Mouse (Mus musculus) R1 (cell line): ENCODE data around the gene Srcin1.

Experiments used
- DNase-seq: peaks from one replicate; pipeline ENCODE4 v3.0.0-alpha.2; 2018; ENCODE audit warnings: low read depth, low spot score

Srcin1 gene

GRCm38 (mm10) chr11:97468639-97469287 is 107.2 kb downstream of the Srcin1 start:
- peak; percentile 88 for DNase-seq

DNA sequence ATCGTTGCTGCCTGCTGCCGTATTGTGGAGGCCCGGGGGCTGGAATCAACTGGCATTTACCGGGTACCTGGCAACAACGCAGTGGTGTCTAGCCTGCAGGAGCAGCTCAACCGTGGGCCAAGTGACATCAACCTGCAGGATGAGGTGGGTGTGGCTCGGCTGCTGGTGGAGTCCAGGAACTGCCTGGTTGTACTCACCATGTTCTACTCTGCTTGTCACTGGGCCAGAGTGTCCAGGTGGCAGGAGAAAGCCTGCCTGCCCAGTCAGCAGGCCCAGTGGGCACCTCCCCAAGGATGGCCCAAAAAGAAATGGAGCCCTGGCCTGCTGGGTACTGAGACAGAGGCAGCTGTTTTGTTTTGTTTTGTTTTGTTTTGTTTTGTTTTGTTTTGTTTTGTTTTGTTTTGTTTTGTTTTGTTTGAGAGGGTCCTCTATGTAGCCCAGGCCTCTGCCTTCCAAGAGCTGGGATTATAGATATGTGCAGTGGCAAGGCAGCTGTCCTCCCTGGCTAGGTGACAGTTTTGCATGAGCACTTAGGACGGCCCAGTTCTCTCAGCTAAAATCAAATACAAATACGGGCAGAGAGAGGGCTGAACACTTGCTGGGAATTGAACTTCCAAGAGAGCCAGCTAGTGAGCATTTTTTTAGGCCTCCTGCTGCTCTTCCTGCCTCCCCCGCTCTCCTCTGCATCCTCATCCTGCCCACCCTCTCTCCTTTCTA is 109.4 kb downstream of the Srcin1 start:
- DNase-seq = no peak

- no peak for DNase-seq
Measured at GRCm38 (mm10) chr11:97465957-97466356, 110.0 kb downstream of the Srcin1 start.

- no peak for DNase-seq
Measured at GRCm38 (mm10) chr11:97463991-97464390, 112.0 kb downstream of the Srcin1 start.

GRCm38 (mm10) chr11:97463166-97463565 is 112.8 kb downstream of the Srcin1 start:
- no peak for DNase-seq

- peak; percentile 48 for DNase-seq
Measured at GRCm38 (mm10) chr11:97462538-97462937, 113.4 kb downstream of the Srcin1 start.

DNA sequence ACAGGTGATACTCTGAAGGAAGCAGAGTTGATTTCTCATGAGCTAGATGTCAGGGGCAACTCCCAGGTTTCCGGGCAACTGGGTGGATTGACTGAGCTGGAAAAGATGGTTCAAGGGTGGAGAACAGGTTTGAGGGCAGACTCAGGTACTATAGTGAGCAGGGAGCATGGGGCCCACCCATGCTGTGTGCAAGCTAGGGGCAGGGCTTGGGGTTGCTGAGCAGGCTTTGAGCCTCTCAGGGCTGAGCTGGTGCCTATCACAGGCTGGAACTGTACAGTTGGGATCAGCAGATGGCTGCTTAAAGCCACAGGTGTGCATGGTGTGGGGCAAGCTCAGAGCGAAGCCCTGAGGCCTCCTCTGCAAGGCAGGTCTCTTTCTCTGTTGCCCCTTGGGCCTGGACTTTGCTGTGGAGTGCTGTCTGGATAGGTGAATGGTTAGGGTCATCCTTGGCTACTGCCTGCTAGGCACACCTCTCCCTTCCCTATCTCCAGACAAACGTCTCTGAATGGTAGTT is 114.6 kb downstream of the Srcin1 start:
- no peak for DNase-seq
